In genomic region chr11:96977606-96978400, GRCm38 (mm10) we compare ENCODE assay signal across 8 mouse cellular contexts. TPM values are rescaled to one million over a fixed set of nuclear protein-coding genes. Genes with fewer than 3 reads are reported as not detected.
DNase-seq lines count a peak whose midpoint lies in the region; ATAC-seq and TF ChIP-seq lines count a peak whose summit lies in the region.

No protein-coding gene starts in this region.

- peak; percentile 100 for DNase-seq in Muller cell, postnatal 12 days (ENCODE audit: inconsistent ontology term)
- peak; percentile 100 for DNase-seq in cerebellum, adult 9-10 months
- peak; percentile 99 for DNase-seq in hindbrain, embryonic 10.5 days (ENCODE audit: low spot score)
- peak; percentile 100 for DNase-seq in layer of hippocampus, adult 9-11 months
- DNase-seq in lung, postnatal 0 days (ENCODE audit: low spot score), result peak; percentile 100
- DNase-seq in ovary, postnatal 14 days (ENCODE audit: low spot score), result peak; percentile 98
- peak; percentile 99 for DNase-seq in thymus, postnatal 14 days

- H3K4me1 ChIP-seq in hindbrain, embryonic 10.5 days (replicated peaks), result peaks cover 47% of the 10 kb centered on the region
- H3K4me1 ChIP-seq in lung, postnatal 0 days (ENCODE audit: insufficient read depth, low read depth, low read length), result peaks cover 30% of the 10 kb centered on the region

- no peak for TF ChIP-seq CTCF in lung, postnatal 0 days (IDR thresholded peaks at IDR 0.05)

- no peaks in the 10 kb centered on the region for H3K9me3 ChIP-seq in hindbrain, embryonic 10.5 days
- no peaks in the 10 kb centered on the region for H3K9me3 ChIP-seq in lung, postnatal 0 days (ENCODE audit: low read length)

- peaks cover 9% of the 10 kb centered on the region for H3K36me3 ChIP-seq in hindbrain, embryonic 10.5 days
- H3K36me3 ChIP-seq in lung, postnatal 0 days (ENCODE audit: insufficient read depth, low read length), result no peaks in the 10 kb centered on the region

- H3K4me2 ChIP-seq in lung, postnatal 0 days (replicated peaks; ENCODE audit: low read depth, low read length), result peak overlapping the region; percentile 81

- H3K27me3 ChIP-seq in hindbrain, embryonic 10.5 days (ENCODE audit: insufficient read depth, poor library complexity, severe bottlenecking), result peaks cover 14% of the 10 kb centered on the region
- H3K27me3 ChIP-seq in lung, postnatal 0 days (replicated peaks; ENCODE audit: insufficient read depth, low read length), result no peaks in the 10 kb centered on the region

- WGBS in hindbrain, embryonic 10.5 days, result under 1% methylated on average over 45 of the region's 45 CpGs
- under 1% methylated on average over 45 of the region's 45 CpGs for WGBS in lung, postnatal 0 days

- H3K4me3 ChIP-seq in hindbrain, embryonic 10.5 days, result peak overlapping the region; percentile 89
- peak overlapping the region; percentile 72 for H3K4me3 ChIP-seq in lung, postnatal 0 days (ENCODE audit: low read depth, low read length)

- TF ChIP-seq EP300 in lung, postnatal 0 days (IDR thresholded peaks at IDR 0.05), result peak; percentile 93

- peak overlapping the region; percentile 69 for H3K9ac ChIP-seq in lung, postnatal 0 days (replicated peaks; ENCODE audit: low read depth)

- H3K27ac ChIP-seq in hindbrain, embryonic 10.5 days, result peak overlapping the region; percentile 100
- H3K27ac ChIP-seq in lung, postnatal 0 days (ENCODE audit: low read length), result peak overlapping the region; percentile 96

- ATAC-seq in frontal cortex, adult (ENCODE audit: low TSS enrichment), result peak; percentile 91
- ATAC-seq in lung, postnatal 0 days, result peak; percentile 94

RNA-seq across cellular contexts. Expression of gene Sp2, which starts 5.0 kb away (rescaled TPM):
- 29.5 and 31.4 TPM in 2 replicates for polyA plus RNA-seq in hindbrain, embryonic 10.5 days (2016; fragmentation: Nextera tagmentation; extraction: Ambion mirVana)
- 9.1 and 10.6 TPM in 2 replicates for polyA plus RNA-seq in lung, postnatal 0 days (2015; fragmentation: Nextera tagmentation; extraction: Ambion mirVana)

RNA-seq across cellular contexts. Expression of gene Pnpo, which starts 34.0 kb away (rescaled TPM):
- 31.4 and 36.4 TPM in 2 replicates for polyA plus RNA-seq in hindbrain, embryonic 10.5 days (2016; fragmentation: Nextera tagmentation; extraction: Ambion mirVana)
- polyA plus RNA-seq in lung, postnatal 0 days (2015; fragmentation: Nextera tagmentation; extraction: Ambion mirVana), result 28.7 and 30.0 TPM in 2 replicates

RNA-seq across cellular contexts. Expression of gene Sp6, which starts 35.4 kb away (rescaled TPM):
- polyA plus RNA-seq in hindbrain, embryonic 10.5 days (2016; fragmentation: Nextera tagmentation; extraction: Ambion mirVana), result 1.6 and 2.3 TPM in 2 replicates
- polyA plus RNA-seq in lung, postnatal 0 days (2015; fragmentation: Nextera tagmentation; extraction: Ambion mirVana), result 0.56 and 0.81 TPM in 2 replicates

RNA-seq across cellular contexts. Expression of gene Prr15l, which starts 49.9 kb away (rescaled TPM):
- 0.37 and 0.75 TPM in 2 replicates for polyA plus RNA-seq in hindbrain, embryonic 10.5 days (2016; fragmentation: Nextera tagmentation; extraction: Ambion mirVana)
- polyA plus RNA-seq in lung, postnatal 0 days (2015; fragmentation: Nextera tagmentation; extraction: Ambion mirVana), result 126 and 127 TPM in 2 replicates

RNA-seq across cellular contexts. Expression of gene Scrn2, which starts 51.9 kb away (rescaled TPM):
- 38.3 and 39.4 TPM in 2 replicates for polyA plus RNA-seq in hindbrain, embryonic 10.5 days (2016; fragmentation: Nextera tagmentation; extraction: Ambion mirVana)
- polyA plus RNA-seq in lung, postnatal 0 days (2015; fragmentation: Nextera tagmentation; extraction: Ambion mirVana), result 15.7 and 17.2 TPM in 2 replicates

Comparison
In these comparisons a context has a peak if more than half of its experiments do, and no peak if none do; other contexts are left out.
1. Peak in every context shown above with its lines: DNase-seq, ATAC-seq, H3K4me3 ChIP-seq and H3K27ac ChIP-seq.